Mouse (Mus musculus) ES-Bruce4 (cell line): ENCODE results near the gene Kcnq1.

Experiments
- CTCF ChIP-seq: IDR thresholded peaks from one replicate; pipeline ENCODE4 v1.8.1; 2011; ENCODE audit warnings: low read depth, low read length
- EP300 ChIP-seq: IDR thresholded peaks from 2 replicates; pipeline ENCODE4 v1.6.1; 2011; ENCODE audit warnings: low read depth, low read length; ENCODE audit not compliant: insufficient read depth
- POLR2A ChIP-seq: IDR thresholded peaks from one replicate; pipeline ENCODE4 v1.8.1; 2011; ENCODE audit warnings: low read length; ENCODE audit not compliant: insufficient read depth

GRCm38 (mm10) chr7:143178831-143179230, 72.7 kb downstream of the Kcnq1 start:
- TF ChIP-seq CTCF (no peak), POLR2A (no peak), EP300 (no peak)
